Mouse (Mus musculus) liver, postnatal 0 days (tissue): ENCODE data around the gene Fbxl13. TPM values are rescaled to one million over a fixed set of nuclear protein-coding genes. Genes with fewer than 3 reads are reported as not detected.

Experiments used
- ATAC-seq: fragments of 200-750 bp; cut with Nextera tagmentation; 2 replicates; pipeline ENCODE4 v1.8.0; 2017; ENCODE audit warnings: mild to moderate bottlenecking, moderate library complexity
- DNase-seq: peaks from one replicate; pipeline ENCODE4 v3.0.0-alpha.2; 2016
- H3K27ac ChIP-seq: fragments of 300-500 bp; sonication (generic); 2 replicates; pipeline ENCODE4 v1.5.1; 2014; ENCODE audit warnings: antibody characterized with exemption, moderate library complexity, mild to moderate bottlenecking, low read depth
- H3K27me3 ChIP-seq: fragments of 300-500 bp; sonication (generic); 2 replicates; pipeline ENCODE4 v1.6.1; 2014; ENCODE audit warnings: low read length, control low read depth, mixed read lengths; ENCODE audit not compliant: insufficient read depth
- H3K36me3 ChIP-seq: fragments of 300-500 bp; sonication (generic); replicated peaks from 2 replicates; pipeline ENCODE4 v1.6.1; 2014; ENCODE audit warnings: mild to moderate bottlenecking, control low read depth, low read length, moderate library complexity, mixed read lengths; ENCODE audit not compliant: insufficient read depth
- H3K4me1 ChIP-seq: fragments of 300-500 bp; sonication (generic); 2 replicates; pipeline ENCODE4 v1.6.1; 2014; ENCODE audit warnings: antibody characterized with exemption, mild to moderate bottlenecking, control low read depth; ENCODE audit not compliant: insufficient read depth
- H3K4me2 ChIP-seq: fragments of 300-500 bp; sonication (generic); 2 replicates; pipeline ENCODE4 v1.6.1; 2014; ENCODE audit warnings: low read depth, mild to moderate bottlenecking, low read length, moderate library complexity, mixed read lengths
- H3K4me3 ChIP-seq: fragments of 300-500 bp; sonication (generic); 2 replicates; pipeline ENCODE4 v1.5.1; 2014; ENCODE audit warnings: low read depth, low read length
- H3K9ac ChIP-seq: fragments of 300-500 bp; sonication (generic); replicated peaks from 2 replicates; pipeline ENCODE4 v1.6.1; 2014; ENCODE audit warnings: mild to moderate bottlenecking, moderate library complexity
- H3K9me3 ChIP-seq: fragments of 300-500 bp; sonication (generic); 2 replicates; pipeline ENCODE4 v1.6.1; 2016; ENCODE audit warnings: mild to moderate bottlenecking, control low read depth, low read length, mixed read lengths
- CTCF ChIP-seq: sonication (generic); IDR thresholded peaks from 2 replicates; pipeline ENCODE4 v1.5.1; 2016; ENCODE audit warnings: antibody characterized with exemption, low read depth
- EP300 ChIP-seq: IDR thresholded peaks from 2 replicates; pipeline ENCODE4 v1.6.1; 2016; ENCODE audit warnings: antibody characterized with exemption, low read depth, mild to moderate bottlenecking
- WGBS: fragments of 180-500 bp; shearing (Covaris S2); extraction: QIAGEN DNeasy Blood & Tissue Kit; methylation state at CpG from one replicate; pipeline ENCODE4 v1.1.7; 2014; ENCODE audit not compliant: insufficient replicate concordance; 5-methylcytosine and 5-hydroxymethylcytosine counted together
- polyA plus RNA-seq: library from polyadenylated mRNA; unstranded; fragments of >200 nt; fragmentation: Nextera tagmentation; extraction: Ambion mirVana; gene quantifications from 2 replicates; pipeline ENCODE4 v1.2.1, GENCODE M21; 2015

Fbxl13 gene
- polyA plus RNA-seq, 1 experiment from 2014 or later, result 0.09 TPM

DNA sequence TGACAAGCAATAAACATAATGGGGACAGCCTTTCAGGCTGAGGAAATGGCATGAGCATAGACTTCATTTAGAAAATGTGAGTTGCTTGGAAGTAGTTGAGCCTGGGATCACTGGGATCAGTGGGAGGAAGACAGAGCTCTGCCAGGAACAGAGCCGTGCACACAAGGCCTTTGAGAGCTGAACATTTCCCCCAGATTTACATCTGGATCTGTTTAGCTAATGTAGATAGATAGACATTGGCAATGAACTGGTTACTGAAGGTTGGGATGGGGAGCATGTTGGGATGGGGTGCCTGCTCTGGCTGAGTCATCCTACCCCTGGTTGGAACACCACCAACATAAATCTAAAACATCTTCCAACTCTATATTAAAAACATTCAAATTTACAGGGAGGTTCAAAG, 138.5 kb downstream of the Fbxl13 start:
- no peak for TF ChIP-seq EP300
- TF ChIP-seq CTCF, result no peak
- Histone ChIP-seq H3K4me3 (no peak overlapping the region), H3K4me1 (no peaks in the 10 kb centered on the region), H3K9me3 (no peaks in the 10 kb centered on the region), H3K27me3 (no peaks in the 10 kb centered on the region), H3K9ac (no peak overlapping the region), H3K4me2 (no peak overlapping the region), H3K27ac (no peak overlapping the region), H3K36me3 (no peaks in the 10 kb centered on the region)
- ATAC-seq, result no peak
- DNase-seq, result no peak
- WGBS, result 70% methylated on average over 1 of the region's 1 CpGs

DNA sequence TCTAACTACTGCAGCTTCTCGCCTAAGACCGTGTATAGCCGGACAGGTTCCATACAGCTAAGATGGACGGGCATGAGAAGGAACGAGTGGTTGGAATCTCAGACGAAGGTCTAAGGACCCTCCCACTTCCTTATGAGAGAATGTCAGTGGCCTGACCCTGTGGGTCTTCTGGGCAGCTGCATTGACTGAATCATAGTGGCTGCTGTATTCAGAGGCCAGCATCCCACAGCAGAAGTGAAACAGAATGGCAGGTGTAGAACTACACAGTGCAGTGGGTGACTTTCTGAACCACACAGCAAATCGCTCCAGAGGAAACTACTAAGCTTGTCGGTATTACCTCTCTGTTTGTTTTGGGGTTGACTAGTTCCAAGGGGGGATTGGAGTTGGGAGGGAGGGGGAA, 140.3 kb downstream of the Fbxl13 start:
- H3K4me2 ChIP-seq, result no peak overlapping the region
- H3K36me3 ChIP-seq, result no peaks in the 10 kb centered on the region
- WGBS, result 76% methylated on average over 8 of the region's 8 CpGs
- H3K4me3 ChIP-seq, result no peak overlapping the region
- H3K27me3 ChIP-seq, result no peaks in the 10 kb centered on the region
- no peak for TF ChIP-seq CTCF
- TF ChIP-seq EP300, result no peak
- H3K9ac ChIP-seq, result no peak overlapping the region
- ATAC-seq, result no peak
- H3K9me3 ChIP-seq, result no peaks in the 10 kb centered on the region
- no peak overlapping the region for H3K27ac ChIP-seq
- no peak for DNase-seq
- no peaks in the 10 kb centered on the region for H3K4me1 ChIP-seq

DNA sequence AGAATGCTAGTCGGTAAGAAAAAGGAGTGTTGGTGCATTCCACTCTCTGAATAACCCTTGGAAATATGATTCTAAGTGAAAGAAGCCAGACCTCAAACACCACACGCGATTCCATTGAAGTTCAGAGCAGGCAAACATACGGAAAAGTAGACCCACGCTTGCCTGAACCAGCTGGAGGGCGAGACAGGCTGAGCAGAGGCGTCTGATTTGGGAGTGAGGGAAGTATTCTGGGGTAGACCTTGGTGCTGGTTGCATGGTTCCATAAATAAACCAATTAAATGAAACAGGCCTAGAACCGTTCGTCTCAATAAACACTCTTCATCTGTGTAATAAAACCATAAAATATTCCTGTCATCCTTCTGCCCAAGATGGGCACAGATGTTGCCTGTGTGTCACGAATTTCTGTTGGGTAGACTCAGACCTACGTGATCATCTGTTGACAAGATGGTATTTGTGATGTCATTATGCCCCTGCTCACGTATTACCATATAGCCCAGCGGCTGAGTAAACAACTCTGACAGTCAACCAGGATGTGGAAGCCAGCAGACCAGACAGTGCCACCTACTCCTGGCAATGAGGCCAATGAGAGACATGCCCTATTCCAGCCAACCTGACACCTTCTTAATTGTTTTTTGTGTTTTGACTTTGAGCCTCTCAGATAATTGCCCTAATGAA, 142.4 kb downstream of the Fbxl13 start:
- WGBS, result 80% methylated on average over 13 of the region's 13 CpGs
- H3K36me3 ChIP-seq, result no peaks in the 10 kb centered on the region
- ATAC-seq, result no peak

DNA sequence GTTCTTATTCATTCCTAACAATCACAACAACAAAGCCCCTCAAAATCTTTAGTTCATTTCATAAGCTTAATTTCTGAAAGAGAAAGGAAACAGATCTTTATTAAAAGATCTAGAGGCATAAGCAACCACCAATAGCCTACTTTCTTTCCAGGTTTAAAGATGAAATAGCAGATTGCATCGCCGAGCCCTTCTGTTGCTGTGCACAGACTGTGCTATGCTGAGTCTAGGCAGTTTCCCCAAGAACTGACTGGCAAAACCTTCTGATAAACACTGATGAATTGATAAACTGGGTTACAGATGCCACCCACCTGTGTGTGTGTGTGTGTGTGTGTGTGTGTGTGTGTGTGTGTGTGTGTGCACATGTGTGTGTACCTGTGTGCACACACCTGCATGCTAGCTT, 144.5 kb downstream of the Fbxl13 start:
- no peaks in the 10 kb centered on the region for H3K4me1 ChIP-seq
- ATAC-seq (no peak), DNase-seq (no peak)
- no peak overlapping the region for H3K9ac ChIP-seq
- no peaks in the 10 kb centered on the region for H3K9me3 ChIP-seq
- H3K27me3 ChIP-seq, result no peaks in the 10 kb centered on the region
- no peak overlapping the region for H3K27ac ChIP-seq
- 88% methylated on average over 2 of the region's 2 CpGs for WGBS
- H3K4me2 ChIP-seq, result no peak overlapping the region
- no peak overlapping the region for H3K4me3 ChIP-seq
- H3K36me3 ChIP-seq, result no peaks in the 10 kb centered on the region
- TF ChIP-seq EP300 (no peak), CTCF (no peak)

More for the DNA sequence above, 142.4 kb downstream of the Fbxl13 start:
- Histone ChIP-seq H3K27ac (no peak overlapping the region), H3K9ac (no peak overlapping the region), H3K4me3 (no peak overlapping the region), H3K9me3 (no peaks in the 10 kb centered on the region), H3K4me1 (no peaks in the 10 kb centered on the region), H3K4me2 (no peak overlapping the region), H3K27me3 (no peaks in the 10 kb centered on the region)
- DNase-seq, result no peak
- TF ChIP-seq CTCF (no peak), EP300 (no peak)

DNA sequence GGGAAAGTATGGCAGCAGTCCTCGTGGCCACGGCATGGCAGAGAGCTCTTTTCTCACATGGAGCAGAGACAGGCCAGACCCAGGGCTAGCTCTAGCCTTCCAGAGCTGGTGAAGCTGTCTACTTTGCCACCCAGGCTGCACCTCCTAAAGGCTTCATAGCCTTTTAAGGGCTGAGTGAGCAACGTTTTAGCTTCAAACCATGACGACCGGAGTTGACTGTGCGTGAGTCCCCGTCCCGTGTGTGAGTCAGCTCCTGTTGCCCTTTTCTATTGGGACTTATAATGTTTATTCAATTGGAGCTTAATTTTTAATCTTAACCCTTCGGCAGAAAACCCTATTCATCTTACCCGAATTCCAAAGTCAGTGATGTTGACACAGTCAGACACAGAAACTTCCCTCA, 145.3 kb downstream of the Fbxl13 start:
- DNase-seq, result no peak
- no peak overlapping the region for H3K27ac ChIP-seq
- no peak overlapping the region for H3K4me2 ChIP-seq
- no peak for ATAC-seq
- no peaks in the 10 kb centered on the region for H3K9me3 ChIP-seq
- no peak overlapping the region for H3K9ac ChIP-seq
- no peaks in the 10 kb centered on the region for H3K27me3 ChIP-seq
- no peak overlapping the region for H3K4me3 ChIP-seq
- 82% methylated on average over 10 of the region's 10 CpGs for WGBS
- H3K4me1 ChIP-seq, result no peaks in the 10 kb centered on the region
- H3K36me3 ChIP-seq, result no peaks in the 10 kb centered on the region
- no peak for TF ChIP-seq CTCF
- TF ChIP-seq EP300, result no peak

DNA sequence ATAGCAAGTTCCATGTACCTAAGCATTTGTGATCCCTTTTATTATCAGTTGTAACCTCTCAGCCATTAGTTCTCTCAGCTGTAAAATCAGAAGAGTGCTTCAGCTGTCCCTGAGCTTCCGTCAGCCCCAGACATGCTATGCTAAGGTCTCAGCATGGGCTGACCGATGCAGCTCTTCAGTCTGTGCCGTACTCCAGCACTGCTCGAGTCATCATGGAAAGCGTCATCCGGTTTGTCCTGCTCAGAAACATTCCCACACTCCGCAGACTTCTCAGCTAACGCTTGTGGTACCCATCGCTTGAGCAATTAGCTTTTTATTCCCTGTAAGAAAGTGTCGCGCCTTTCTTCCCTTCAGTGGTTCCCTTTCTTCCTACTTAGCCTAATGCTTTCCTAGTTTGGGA, 146.5 kb downstream of the Fbxl13 start:
- TF ChIP-seq CTCF (no peak), EP300 (no peak)
- DNase-seq, result no peak
- H3K4me2 ChIP-seq, result no peak overlapping the region
- H3K9me3 ChIP-seq, result no peaks in the 10 kb centered on the region
- H3K9ac ChIP-seq, result no peak overlapping the region
- no peaks in the 10 kb centered on the region for H3K36me3 ChIP-seq
- no peaks in the 10 kb centered on the region for H3K4me1 ChIP-seq
- H3K27me3 ChIP-seq, result no peaks in the 10 kb centered on the region
- no peak overlapping the region for H3K27ac ChIP-seq
- 88% methylated on average over 11 of the region's 11 CpGs for WGBS
- no peak for ATAC-seq
- no peak overlapping the region for H3K4me3 ChIP-seq
